Mouse (Mus musculus): ENCODE data around the gene Dnaja3.

- no peak for TF ChIP-seq POLR2A (IDR thresholded peaks at IDR 0.05; ENCODE audit: borderline replicate concordance, extremely low read depth, insufficient read depth, insufficient read length, poor library complexity, severe bottlenecking)
- TF ChIP-seq CTCF (IDR thresholded peaks at IDR 0.05; ENCODE audit: borderline replicate concordance, extremely low read depth, insufficient read depth, insufficient read length), result no peak
Observed at GRCm38 (mm10) chr16:4727963-4728362, 88.2 kb downstream of the Dnaja3 start.
